Mouse (Mus musculus) cortical plate, adult 2 months (tissue): ENCODE results near the gene 2210407C18Rik.

Source experiments
- CTCF ChIP-seq: fragments of 200-500 bp; IDR thresholded peaks from 2 replicates; pipeline ENCODE4 v1.5.1; 2011; ENCODE audit warnings: mild to moderate bottlenecking, control low read depth, low read length; ENCODE audit not compliant: insufficient read depth; ENCODE audit errors: extremely low read depth
- POLR2A ChIP-seq: fragments of 200-500 bp; IDR thresholded peaks from 2 replicates; pipeline ENCODE4 v1.6.1; 2011; ENCODE audit warnings: mild to moderate bottlenecking, low read length, control low read depth; ENCODE audit not compliant: insufficient read depth; ENCODE audit errors: extremely low read depth

- no peak for TF ChIP-seq CTCF
- no peak for TF ChIP-seq POLR2A
These were observed 37.2 kb downstream of the 2210407C18Rik start for GRCm38 (mm10) chr11:58578636-58579035.
